Mouse (Mus musculus): Measurements from ENCODE around the gene Zswim4.

The Zswim4 gene

GRCm38 (mm10) chr8:84184085-84185043 lies 52.5 kb downstream of the Zswim4 start:
- no peak; the same call in 1 of the 2 replicates for ATAC-seq (ENCODE audit: insufficient number of reproducible peaks, low FRiP score, low TSS enrichment)

- no peak; the same call in 1 of the 2 replicates for ATAC-seq (ENCODE audit: insufficient number of reproducible peaks, low FRiP score, low TSS enrichment)
These were observed 53.4 kb downstream of the Zswim4 start for GRCm38 (mm10) chr8:84183261-84184084.

- no peak for ATAC-seq (ENCODE audit: insufficient number of reproducible peaks, low FRiP score, low TSS enrichment)
These were observed 54.0 kb downstream of the Zswim4 start for GRCm38 (mm10) chr8:84182833-84183232.

DNA sequence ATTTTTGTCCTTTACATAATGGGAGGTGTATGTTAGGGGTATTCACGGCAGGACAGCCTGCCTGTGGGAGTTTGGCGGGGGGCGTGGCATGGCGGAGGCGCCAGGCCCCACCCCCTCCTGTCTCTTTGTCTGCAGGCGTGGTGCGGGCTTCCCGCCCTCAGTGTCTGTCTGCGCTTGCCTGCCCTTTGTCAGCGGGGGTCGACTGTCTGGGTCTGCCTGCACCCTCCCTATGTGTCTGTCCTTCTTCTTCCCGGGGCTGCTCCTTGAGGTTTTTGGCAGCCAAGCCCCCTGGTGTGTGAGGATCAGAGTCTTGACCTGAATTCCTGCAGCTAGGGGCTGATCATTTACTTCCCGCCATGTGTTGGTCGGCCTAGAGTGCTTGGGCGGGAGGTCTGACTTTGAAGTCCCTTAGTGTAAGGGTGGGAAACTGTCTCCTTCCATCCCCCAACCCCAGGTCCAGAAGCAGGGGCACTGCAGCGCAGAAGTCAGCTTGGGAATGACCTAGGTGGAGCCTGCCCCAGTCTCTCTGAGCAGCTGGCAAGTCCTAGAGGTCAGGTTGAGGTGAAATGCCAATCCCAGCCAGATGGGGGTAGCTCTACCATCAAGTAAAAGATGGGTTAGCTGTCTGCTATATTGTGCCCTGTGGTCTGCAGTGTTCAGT lies 56.2 kb downstream of the Zswim4 start:
- ATAC-seq (ENCODE audit: insufficient number of reproducible peaks, low FRiP score, low TSS enrichment) = no peak

DNA sequence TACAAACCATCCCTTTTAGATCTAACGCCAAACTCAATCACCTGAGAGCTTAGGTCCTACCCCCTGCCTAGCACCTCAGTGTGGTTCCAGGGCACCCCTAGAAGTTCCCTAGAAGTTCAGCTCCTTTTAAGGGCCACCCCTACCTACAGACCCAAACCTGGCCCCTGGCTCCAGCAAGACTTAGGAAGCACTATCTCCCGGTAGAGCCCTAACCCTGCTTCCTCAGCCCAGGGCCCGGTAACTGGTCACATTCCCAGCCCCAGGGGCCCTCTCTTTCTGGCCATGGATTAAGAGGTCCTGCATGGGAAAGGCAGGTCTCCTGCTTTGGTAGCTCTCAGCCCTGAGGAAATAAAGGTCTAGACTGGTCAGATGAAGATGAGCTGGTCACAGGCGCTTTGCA lies 56.9 kb downstream of the Zswim4 start:
- ATAC-seq (ENCODE audit: insufficient number of reproducible peaks, low FRiP score, low TSS enrichment) = no peak

DNA sequence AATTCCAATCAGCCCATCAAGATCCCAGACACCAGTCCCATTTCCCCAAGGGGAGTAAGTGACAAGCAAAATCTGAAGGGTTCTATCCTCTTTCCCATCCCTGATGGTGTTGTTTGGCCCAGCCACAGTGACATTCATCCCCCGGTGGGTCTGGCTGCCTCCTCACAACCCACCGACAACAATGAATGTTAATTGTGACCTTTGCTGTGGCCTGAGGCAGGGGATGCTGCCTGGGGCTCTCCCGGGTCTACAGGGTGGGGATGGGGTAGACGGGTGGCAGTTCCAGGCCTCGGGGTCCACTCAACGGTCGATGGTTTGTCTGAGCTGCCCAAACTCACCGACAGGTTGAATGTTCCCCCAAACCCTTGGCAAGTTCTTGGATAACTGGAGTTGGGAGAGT lies 58.3 kb downstream of the Zswim4 start:
- no peak for ATAC-seq (ENCODE audit: insufficient number of reproducible peaks, low FRiP score, low TSS enrichment)

- ATAC-seq (ENCODE audit: insufficient number of reproducible peaks, low FRiP score, low TSS enrichment) = no peak
These were observed 59.5 kb downstream of the Zswim4 start for GRCm38 (mm10) chr8:84177405-84177804.

DNA sequence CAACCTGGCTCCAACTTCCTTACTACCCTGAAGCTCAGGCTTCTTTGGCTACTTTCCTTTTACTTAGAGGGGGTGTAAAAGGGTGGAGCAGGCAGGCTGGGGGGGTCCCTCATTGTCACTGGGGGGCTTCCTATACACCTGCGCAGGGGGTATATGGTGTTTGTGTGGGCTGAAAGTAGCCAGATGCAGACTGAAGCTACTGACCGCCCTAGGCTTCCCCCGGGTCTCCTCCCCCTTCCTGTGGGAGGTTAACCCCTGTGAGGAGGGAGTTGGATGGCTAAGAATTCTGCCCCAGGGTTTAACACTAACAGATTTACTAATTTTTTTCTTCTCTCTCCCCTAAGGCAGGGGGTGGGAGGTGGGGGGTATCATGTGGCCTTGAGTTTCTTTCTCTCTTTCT lies 60.3 kb downstream of the Zswim4 start:
- ATAC-seq (ENCODE audit: insufficient number of reproducible peaks, low FRiP score, low TSS enrichment) = no peak

- peak; percentile 71 for ATAC-seq (ENCODE audit: insufficient number of reproducible peaks, low FRiP score, low TSS enrichment)
These were observed 63.0 kb downstream of the Zswim4 start for GRCm38 (mm10) chr8:84173861-84174260.

DNA sequence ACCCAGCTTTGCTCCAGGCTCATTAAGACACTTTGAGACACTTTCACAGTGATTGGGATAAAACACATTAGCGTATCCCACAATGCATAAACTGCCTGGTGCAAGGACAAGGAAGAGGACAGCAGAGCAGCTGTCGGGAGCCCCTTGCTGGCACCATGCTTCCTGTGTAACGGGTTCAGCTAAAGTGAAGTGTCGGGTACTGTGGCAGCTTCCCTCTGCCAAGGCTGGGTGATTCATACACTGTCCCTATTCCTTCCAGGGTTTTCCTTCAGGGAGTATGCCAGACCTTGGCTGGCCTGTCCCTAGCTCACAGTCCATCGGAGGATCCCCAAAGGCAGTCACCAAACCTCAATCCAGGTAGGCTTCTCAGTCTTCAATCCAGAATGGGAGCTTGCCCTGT lies 66.8 kb downstream of the Zswim4 start:
- ATAC-seq (ENCODE audit: insufficient number of reproducible peaks, low FRiP score, low TSS enrichment) = no peak

- no peak for ATAC-seq (ENCODE audit: insufficient number of reproducible peaks, low FRiP score, low TSS enrichment)
These were observed 69.2 kb downstream of the Zswim4 start for GRCm38 (mm10) chr8:84167696-84168095.

All from cerebellum, adult (tissue).